Mouse (Mus musculus) G1E (cell line): ENCODE results near the gene 5031439G07Rik. TPM values are rescaled to one million over a fixed set of nuclear protein-coding genes. Genes with fewer than 3 reads are reported as not detected.
"Not testable (repeated sequence)": the region's sequence is repeated elsewhere in the genome, so short reads cannot be mapped to it uniquely, and the experiment has no call there.

Experiments used
- ATAC-seq: 2 replicates; pipeline ENCODE4 v1.8.0; 2016; ENCODE audit warnings: mild to moderate bottlenecking; ENCODE audit not compliant: insufficient number of reproducible peaks, poor library complexity, low FRiP score, severe bottlenecking; ENCODE audit errors: extremely low read depth
- DNase-seq: peaks from one replicate; pipeline ENCODE4 v3.0.0; 2012; ENCODE audit warnings: low spot score
- H3K27me3 ChIP-seq: 2 replicates; pipeline ENCODE4 v1.6.1; 2012; ENCODE audit warnings: mild to moderate bottlenecking, low read length, inconsistent platforms; ENCODE audit not compliant: insufficient read depth
- H3K36me3 ChIP-seq: replicated peaks from 2 replicates; pipeline ENCODE3; 2012; ENCODE audit warnings: mild to moderate bottlenecking, inconsistent platforms
- H3K4me1 ChIP-seq: 2 replicates; pipeline ENCODE4 v1.6.1; 2012; ENCODE audit warnings: low read depth, low read length, inconsistent platforms, mixed read lengths; ENCODE audit not compliant: insufficient read depth
- H3K4me3 ChIP-seq: 2 replicates; pipeline ENCODE4 v1.5.1; 2012; ENCODE audit warnings: low read depth, mild to moderate bottlenecking, inconsistent platforms, low read length, moderate library complexity, mixed read lengths
- H3K9me3 ChIP-seq: replicated peaks from 2 replicates; pipeline ENCODE4 v1.6.1; 2012; ENCODE audit warnings: inconsistent platforms
- CTCF ChIP-seq: IDR thresholded peaks from 2 replicates; pipeline ENCODE4 v1.5.1; 2012; ENCODE audit warnings: low read depth, low read length, inconsistent platforms, mixed read lengths
- GATA1 ChIP-seq: IDR thresholded peaks from 2 replicates; pipeline ENCODE4 v1.6.1; 2012; ENCODE audit warnings: borderline replicate concordance, low read length, inconsistent platforms, mixed read lengths
- GATA2 ChIP-seq: IDR thresholded peaks from 2 replicates; pipeline ENCODE4 v1.6.1; 2012; ENCODE audit warnings: low read depth, low read length, inconsistent platforms, borderline replicate concordance
- POLR2AphosphoS5 ChIP-seq: IDR thresholded peaks from 2 replicates; pipeline ENCODE4 v1.6.1; 2012; ENCODE audit warnings: low read depth, low read length, inconsistent platforms; ENCODE audit not compliant: insufficient replicate concordance
- TAL1 ChIP-seq: conservative IDR thresholded peaks from 2 replicates; pipeline ENCODE4 v1.6.1; 2012; ENCODE audit warnings: low read depth, low read length, inconsistent platforms, mixed read lengths
- polyA plus RNA-seq: library from polyadenylated mRNA; stranded (reverse); fragments of >175 nt; gene quantifications from 2 replicates; pipeline ENCODE4 v1.2.3, GENCODE M21; 2012
- total RNA-seq, 2 experiments: library from RNA; stranded (forward) in 1 of 2; stranded (reverse) in 1 of 2; fragments of 200-1000 nt in 1 of 2; fragments of >200 nt in 1 of 2; fragmentation: Nextera tagmentation in 1 of 2; gene quantifications; 2 replicates each; pipeline ENCODE4 v1.2.3; 2014 to 2017

Gene 5031439G07Rik
- total and polyA plus RNA-seq, 3 experiments = 8.8 to 41.8 (median 13.1) TPM

- no peak overlapping the region for H3K4me3 ChIP-seq
- TF ChIP-seq POLR2AphosphoS5 (no peak), TAL1 (no peak), CTCF (no peak), GATA2 (no peak)
- H3K27me3 ChIP-seq = no peaks in the 10 kb centered on the region
- ATAC-seq = no peak
- peaks cover 26% of the 10 kb centered on the region for H3K9me3 ChIP-seq
- H3K4me1 ChIP-seq = no peaks in the 10 kb centered on the region
- no peaks in the 10 kb centered on the region for H3K36me3 ChIP-seq
- DNase-seq = no peak
Measured at GRCm38 (mm10) chr15:84898077-84898476, 90.3 kb downstream of the 5031439G07Rik start.

- no peaks in the 10 kb centered on the region for H3K4me1 ChIP-seq
- H3K27me3 ChIP-seq = no peaks in the 10 kb centered on the region
- TF ChIP-seq CTCF (no peak), GATA1 (no peak), TAL1 (no peak), GATA2 (no peak), POLR2AphosphoS5 (no peak)
- no peak overlapping the region for H3K4me3 ChIP-seq
- peaks cover 27% of the 10 kb centered on the region for H3K9me3 ChIP-seq
- no peak for ATAC-seq
- no peak for DNase-seq
- no peaks in the 10 kb centered on the region for H3K36me3 ChIP-seq
Measured at GRCm38 (mm10) chr15:84896664-84897063, 91.7 kb downstream of the 5031439G07Rik start.

GRCm38 (mm10) chr15:84896216-84896615, 92.1 kb downstream of the 5031439G07Rik start:
- not testable (repeated sequence) for DNase-seq, H3K27me3 ChIP-seq, ATAC-seq, H3K36me3 ChIP-seq, H3K4me1 ChIP-seq, H3K4me3 ChIP-seq
- peaks cover 27% of the 10 kb centered on the region for H3K9me3 ChIP-seq

Other genes with a start within 250 kb of the 5031439G07Rik start
- not detected in 2 replicates for gene Phf21b, start 132.5 kb downstream of the 5031439G07Rik start, total RNA-seq (2014; fragmentation: Nextera tagmentation)
- gene Phf21b, start 132.5 kb downstream of the 5031439G07Rik start, total RNA-seq (2017) = 0.06 and 0.27 TPM in 2 replicates
- not detected in 2 replicates for gene Phf21b, start 132.5 kb downstream of the 5031439G07Rik start, polyA plus RNA-seq
- 6.0 and 7.0 TPM in 2 replicates for gene Gm29666, start 68.5 kb downstream of the 5031439G07Rik start, total RNA-seq (2014; fragmentation: Nextera tagmentation)
- 1.5 and 1.9 TPM in 2 replicates for gene Gm29666, start 68.5 kb downstream of the 5031439G07Rik start, total RNA-seq (2017)
- 0.11 TPM in 2 replicates for gene Gm29666, start 68.5 kb downstream of the 5031439G07Rik start, polyA plus RNA-seq
- gene Nup50, start 65.1 kb downstream of the 5031439G07Rik start, total RNA-seq (2014; fragmentation: Nextera tagmentation) = 67.4 and 69.8 TPM in 2 replicates
- 73.8 and 88.6 TPM in 2 replicates for gene Nup50, start 65.1 kb downstream of the 5031439G07Rik start, total RNA-seq (2017)
- gene Nup50, start 65.1 kb downstream of the 5031439G07Rik start, polyA plus RNA-seq = 12.6 and 19.8 TPM in 2 replicates
- gene Upk3a, start 28.6 kb upstream of the 5031439G07Rik start, total RNA-seq (2014; fragmentation: Nextera tagmentation) = not detected in 2 replicates
- not detected in 2 replicates for gene Upk3a, start 28.6 kb upstream of the 5031439G07Rik start, total RNA-seq (2017)
- not detected in 2 replicates for gene Upk3a, start 28.6 kb upstream of the 5031439G07Rik start, polyA plus RNA-seq
- 13.9 and 17.2 TPM in 2 replicates for gene Fam118a, start 40.4 kb upstream of the 5031439G07Rik start, total RNA-seq (2014; fragmentation: Nextera tagmentation)
- gene Fam118a, start 40.4 kb upstream of the 5031439G07Rik start, total RNA-seq (2017) = 14.7 and 14.9 TPM in 2 replicates
- 4.4 and 6.9 TPM in 2 replicates for gene Fam118a, start 40.4 kb upstream of the 5031439G07Rik start, polyA plus RNA-seq
- not detected in 2 replicates for gene Smc1b, start 143.4 kb upstream of the 5031439G07Rik start, total RNA-seq (2014; fragmentation: Nextera tagmentation)
- gene Smc1b, start 143.4 kb upstream of the 5031439G07Rik start, total RNA-seq (2017) = 0.05 TPM in 1 of 2 replicates, not detected in the other
- not detected in 2 replicates for gene Smc1b, start 143.4 kb upstream of the 5031439G07Rik start, polyA plus RNA-seq
- not detected in 2 replicates for gene Ribc2, start 143.5 kb upstream of the 5031439G07Rik start, total RNA-seq (2014; fragmentation: Nextera tagmentation)
- gene Ribc2, start 143.5 kb upstream of the 5031439G07Rik start, total RNA-seq (2017) = not detected in 2 replicates
- not detected in 2 replicates for gene Ribc2, start 143.5 kb upstream of the 5031439G07Rik start, polyA plus RNA-seq
- gene Fbln1, start 217.4 kb upstream of the 5031439G07Rik start, total RNA-seq (2014; fragmentation: Nextera tagmentation) = not detected in 2 replicates
- gene Fbln1, start 217.4 kb upstream of the 5031439G07Rik start, total RNA-seq (2017) = 0.05 TPM in 1 of 2 replicates, not detected in the other
- not detected in 2 replicates for gene Fbln1, start 217.4 kb upstream of the 5031439G07Rik start, polyA plus RNA-seq